Mouse (Mus musculus) embryo, embryonic 9.5 days (tissue): Measurements from ENCODE around the gene Slc6a14.
A peak's percentile ranks its signal among the peaks of the same experiment; 100 is the strongest.

Experiments used
- DNase-seq: peaks from one replicate; pipeline ENCODE4 v3.0.0-alpha.2; 2017; ENCODE audit errors: extremely low spot score

The Slc6a14 gene

DNA sequence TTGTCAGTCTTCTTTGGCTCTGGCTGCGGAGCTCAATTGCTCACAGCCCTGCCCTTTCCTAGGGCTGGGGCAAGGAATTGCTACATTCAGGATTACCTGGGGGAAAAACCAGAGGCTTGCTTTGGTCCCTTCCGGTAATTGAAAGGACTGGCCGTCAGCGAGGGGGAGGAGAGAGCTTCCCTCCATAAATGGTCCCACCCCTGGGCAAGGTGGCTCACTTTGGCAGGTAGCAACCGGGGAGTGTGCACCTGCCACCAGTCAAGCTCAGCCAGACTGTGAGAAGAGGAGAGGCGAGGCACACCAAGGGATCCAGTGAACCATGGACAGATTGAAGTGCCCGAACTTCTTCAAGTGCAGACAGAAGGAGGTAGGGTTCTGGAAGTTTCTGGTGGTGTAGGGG lies at the start of gene Slc6a14:
Slc6a14 (plus strand) TSS at position 68 of the 400 bp plus-strand sequence.
- no peak for DNase-seq

DNA sequence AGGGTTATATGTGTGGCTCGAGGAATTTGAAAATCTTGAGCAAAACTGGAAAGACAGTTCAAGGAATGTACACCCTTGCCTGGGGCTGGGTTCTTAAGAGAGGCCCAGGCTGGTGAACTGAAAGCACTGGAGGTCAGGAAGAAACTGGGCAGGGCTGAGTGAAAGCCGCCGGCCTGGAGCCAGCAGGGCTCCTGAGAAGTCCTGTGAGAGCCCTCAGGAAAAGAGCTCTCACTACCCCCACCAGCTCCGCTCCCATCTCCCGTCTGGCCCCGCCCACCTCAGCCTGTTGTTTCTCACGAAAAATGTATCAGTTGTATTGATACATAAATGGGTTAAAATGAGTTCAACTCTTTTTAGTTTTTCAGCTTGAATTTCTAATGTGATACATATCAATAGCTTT lies 43.8 kb upstream of the Slc6a14 start:
- DNase-seq, result peak; percentile 0

DNA sequence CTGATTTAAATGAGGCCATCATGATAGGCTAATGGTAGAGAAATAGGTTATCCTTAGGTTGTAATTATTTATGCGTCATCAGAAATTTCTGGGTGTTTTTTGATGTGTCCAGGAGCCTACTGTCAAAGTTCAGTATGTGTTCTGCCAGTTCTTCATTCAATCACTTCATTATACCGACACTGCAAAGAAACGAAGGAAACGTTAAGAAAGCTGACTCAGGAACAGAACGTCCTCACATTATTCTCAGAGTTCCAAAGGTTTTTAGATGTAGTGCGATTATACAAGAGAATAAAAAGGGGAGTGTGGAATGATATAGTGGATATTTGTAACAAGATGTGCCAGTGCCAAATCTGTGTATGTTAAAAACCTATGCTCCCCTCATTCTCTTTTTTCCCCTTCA lies 19.5 kb upstream of the Slc6a14 start:
- DNase-seq, result no peak

DNA sequence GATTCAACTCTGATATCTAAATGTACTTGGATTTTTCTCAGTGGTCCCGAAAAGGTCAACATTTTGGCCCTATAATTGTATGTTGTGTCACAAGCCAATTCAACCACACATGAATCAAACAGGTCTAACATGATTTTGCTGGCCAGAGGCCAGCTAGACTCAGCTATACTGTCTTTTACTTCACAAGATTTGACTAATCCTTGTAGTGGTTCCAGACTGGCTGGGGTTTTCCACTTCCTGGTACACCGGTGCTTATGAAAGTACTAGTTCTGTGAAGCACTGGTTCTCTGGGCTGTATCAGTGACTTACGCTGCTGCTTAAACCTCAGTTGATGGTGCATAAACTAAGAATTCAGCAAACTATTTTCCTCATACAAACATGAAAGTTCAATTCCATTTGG lies 19.0 kb upstream of the Slc6a14 start:
- DNase-seq, result no peak

DNA sequence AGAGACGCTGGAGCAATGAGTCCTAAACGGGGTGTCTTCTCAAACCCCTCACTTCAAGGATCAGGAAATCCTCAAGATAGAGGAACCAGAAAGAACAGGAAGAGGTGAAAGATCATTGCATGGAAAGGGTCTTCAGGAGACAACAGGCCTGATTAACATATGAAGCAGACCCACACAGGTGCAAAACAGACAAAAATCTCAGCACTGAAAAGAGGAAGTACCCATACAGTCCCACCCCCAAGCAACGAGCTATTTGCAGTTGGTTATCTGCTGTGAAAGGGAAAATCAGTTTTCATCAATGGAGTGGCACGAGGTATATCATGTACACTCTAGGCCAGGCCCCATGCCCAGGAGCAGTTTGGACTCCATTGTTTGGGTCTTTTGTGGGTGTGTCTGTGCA lies 13.1 kb upstream of the Slc6a14 start:
- DNase-seq, result no peak

DNA sequence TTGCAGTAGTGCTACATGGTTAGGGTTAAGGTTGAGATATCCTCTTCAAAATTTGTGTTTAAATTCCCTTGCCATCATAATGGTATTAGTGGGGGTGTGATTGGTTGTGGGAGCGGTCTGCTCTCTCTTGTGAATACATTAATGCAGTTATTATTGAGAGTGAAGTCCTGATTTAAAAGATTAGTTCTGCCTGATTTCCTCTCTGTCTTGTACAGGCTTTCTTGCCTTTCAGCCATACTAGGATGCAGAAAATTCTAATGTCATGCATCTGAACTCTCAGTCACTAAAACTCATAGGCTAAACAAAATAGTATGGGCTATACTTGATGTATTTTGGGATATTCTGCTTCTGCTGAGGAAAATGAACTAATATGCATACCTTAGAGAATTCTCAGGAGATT lies 10.2 kb upstream of the Slc6a14 start:
- DNase-seq, result no peak

DNA sequence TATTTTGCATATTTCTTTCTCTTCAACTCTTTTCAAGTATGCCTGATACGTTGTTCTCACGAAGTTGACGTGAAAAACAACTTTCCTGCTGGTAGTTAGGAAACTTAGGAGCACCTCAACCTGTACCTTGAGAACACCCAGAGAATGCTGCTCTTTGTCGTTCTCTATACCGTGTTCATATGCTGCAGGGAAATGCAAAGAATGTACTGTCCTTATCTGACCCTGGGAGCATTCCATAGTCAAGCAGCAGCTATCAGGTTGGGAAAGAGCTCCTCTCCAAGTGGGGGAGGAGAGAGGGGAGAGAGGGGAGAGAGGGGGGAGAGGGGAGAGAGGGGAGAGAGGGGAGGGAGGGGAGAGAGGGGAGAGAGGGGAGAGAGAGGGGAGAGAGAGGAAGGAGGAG lies 597 bp downstream of the Slc6a14 start:
- no peak for DNase-seq

DNA sequence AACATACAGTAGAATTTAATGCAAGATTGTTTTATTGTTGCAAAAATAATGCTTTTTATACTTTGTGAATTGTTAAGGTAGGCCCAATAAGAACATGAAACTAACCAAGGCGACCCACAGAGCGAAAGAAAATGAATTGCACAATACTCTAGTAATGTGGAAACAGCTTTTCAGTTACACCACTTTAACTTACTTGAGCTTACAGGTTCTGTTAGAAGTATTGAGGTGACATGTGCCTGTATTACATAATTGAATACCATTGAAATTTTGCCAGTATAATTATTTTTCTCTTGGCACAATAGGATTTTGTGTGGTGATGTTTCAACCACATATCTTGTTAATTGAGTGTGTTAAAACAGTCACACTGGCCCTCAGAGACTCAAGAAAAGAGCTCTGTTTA lies 2.2 kb downstream of the Slc6a14 start:
- DNase-seq, result no peak

DNA sequence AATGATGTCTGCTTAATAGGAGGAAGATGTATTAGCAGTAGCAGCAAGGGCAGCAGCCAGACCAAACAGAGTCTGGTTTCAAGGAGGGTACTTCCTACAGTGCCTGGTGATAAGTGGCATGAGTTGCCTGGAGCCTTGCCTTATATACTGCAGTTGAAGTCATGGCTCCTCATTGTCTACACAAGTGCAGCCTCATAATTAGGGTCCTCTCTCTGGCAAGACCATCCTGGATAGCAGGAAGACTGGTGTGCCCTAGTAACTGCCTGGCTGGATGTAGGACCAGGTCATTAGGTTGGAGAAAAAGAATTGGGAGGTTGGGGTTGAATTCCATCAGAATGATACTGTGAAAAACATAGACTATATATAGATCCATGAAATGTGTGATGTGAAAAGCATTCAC lies 30.3 kb downstream of the Slc6a14 start, which contains the start of gene Gm28269:
Gm28269 (minus strand) TSS at position 101 of the 400 bp plus-strand sequence.
- no peak for DNase-seq
